Comparison of ENCODE assay signal across 11 mouse cellular contexts in genomic region chr11:103271979-103272378, GRCm38 (mm10). TPM values are rescaled to one million over a fixed set of nuclear protein-coding genes. Genes with fewer than 3 reads are reported as not detected.
DNase-seq lines count a peak whose midpoint lies in the region; ATAC-seq lines count a peak whose summit lies in the region.
"Had no signal": no experiment of that assay in that cellular context is flagged by ENCODE, and none has a peak within 500 bp of the region (broad histone marks: within the 10 kb centered on the region; RNA-seq: fewer than 3 reads in every experiment).

No protein-coding gene starts in this region.

- no peak overlapping the region for H3K27ac ChIP-seq in intestine, embryonic 14.5 days (ENCODE audit: low read depth)
- no peak overlapping the region for H3K27ac ChIP-seq in intestine, embryonic 15.5 days
- H3K27ac ChIP-seq: embryonic facial prominence, embryonic 12.5 days; liver, embryonic 13.5 days had no signal

- peak; percentile 63 for DNase-seq in intestine, embryonic 14.5 days (ENCODE audit: low spot score)
- DNase-seq in ZHBTc4 (ENCODE audit: low read depth, low spot score): peak; percentile 73
- DNase-seq in kidney, postnatal 10 days: peak; percentile 67
- DNase-seq in spleen, postnatal 14 days (ENCODE audit: low spot score in 2 of 2): peak; percentile 34 to 62
- DNase-seq in neural tube, embryonic 10.5 days (ENCODE audit: extremely low spot score, low spot score): no peak
- DNase-seq in right cerebral cortex, postnatal 36 days (ENCODE audit: low spot score in 2 of 2): no peak
- DNase-seq in left cerebral cortex, adult 9 months (ENCODE audit: low spot score in 2 of 2): no peak
- DNase-seq: liver, embryonic 13.5 days had no signal

- no peak for ATAC-seq in intestine, embryonic 14.5 days (replicated peaks; ENCODE audit: low FRiP score, low TSS enrichment, low read depth)
- ATAC-seq in intestine, embryonic 15.5 days: no peak

- H3K4me1 ChIP-seq in intestine, embryonic 14.5 days (replicated peaks; ENCODE audit: control insufficient read depth, insufficient read depth, low read length): peaks cover 9% of the 10 kb centered on the region
- H3K4me1 ChIP-seq in intestine, embryonic 15.5 days (replicated peaks): peaks cover 3% of the 10 kb centered on the region; the same call in 1 of the 2 replicates

- H3K27me3 ChIP-seq in intestine, embryonic 14.5 days (replicated peaks; ENCODE audit: control insufficient read depth, insufficient read depth, low read length): no peaks in the 10 kb centered on the region
- H3K27me3 ChIP-seq in intestine, embryonic 15.5 days (replicated peaks): no peaks in the 10 kb centered on the region
- H3K27me3 ChIP-seq: embryonic facial prominence, embryonic 12.5 days; liver, embryonic 13.5 days had no signal

- no peak overlapping the region for H3K9ac ChIP-seq in intestine, embryonic 14.5 days (ENCODE audit: low read length)
- no peak overlapping the region for H3K9ac ChIP-seq in intestine, embryonic 15.5 days
- H3K9ac ChIP-seq: embryonic facial prominence, embryonic 12.5 days; liver, embryonic 13.5 days had no signal

- H3K4me2 ChIP-seq in intestine, embryonic 14.5 days (ENCODE audit: low read length): no peak overlapping the region
- H3K4me2 ChIP-seq in intestine, embryonic 15.5 days (replicated peaks): no peak overlapping the region
- H3K4me2 ChIP-seq: embryonic facial prominence, embryonic 12.5 days; liver, embryonic 13.5 days had no signal

- 62% methylated on average over 6 of the region's 6 CpGs for WGBS in intestine, embryonic 14.5 days
- 68% methylated on average over 6 of the region's 6 CpGs for WGBS in intestine, embryonic 15.5 days

- H3K36me3 ChIP-seq in intestine, embryonic 14.5 days (ENCODE audit: control insufficient read depth, insufficient read depth, low read length): no peaks in the 10 kb centered on the region
- no peaks in the 10 kb centered on the region for H3K36me3 ChIP-seq in intestine, embryonic 15.5 days
- H3K36me3 ChIP-seq: embryonic facial prominence, embryonic 12.5 days; liver, embryonic 13.5 days had no signal

- H3K9me3 ChIP-seq in intestine, embryonic 14.5 days (ENCODE audit: control insufficient read depth, low read length): no peaks in the 10 kb centered on the region
- no peaks in the 10 kb centered on the region for H3K9me3 ChIP-seq in intestine, embryonic 15.5 days
- H3K9me3 ChIP-seq: embryonic facial prominence, embryonic 12.5 days; liver, embryonic 13.5 days had no signal

- no peak overlapping the region for H3K4me3 ChIP-seq in intestine, embryonic 14.5 days (ENCODE audit: low read depth, low read length)
- no peak overlapping the region for H3K4me3 ChIP-seq in intestine, embryonic 15.5 days (replicated peaks)
- H3K4me3 ChIP-seq: embryonic facial prominence, embryonic 12.5 days; liver, embryonic 13.5 days had no signal

RNA-seq across cellular contexts. Expression of gene Map3k14, which starts 4.7 kb away (rescaled TPM):
- 3.7 and 3.9 TPM in 2 replicates for polyA plus RNA-seq in intestine, embryonic 14.5 days (2014; fragmentation: Nextera tagmentation; extraction: Ambion mirVana)
- polyA plus RNA-seq in intestine, embryonic 15.5 days (2015; fragmentation: Nextera tagmentation; extraction: Ambion mirVana): 2.9 and 3.6 TPM in 2 replicates

RNA-seq across cellular contexts. Expression of gene Spata32, which starts 53.7 kb away (rescaled TPM):
- not detected in 2 replicates for polyA plus RNA-seq in intestine, embryonic 14.5 days (2014; fragmentation: Nextera tagmentation; extraction: Ambion mirVana)
- polyA plus RNA-seq in intestine, embryonic 15.5 days (2015; fragmentation: Nextera tagmentation; extraction: Ambion mirVana): not detected in 2 replicates
- polyA plus RNA-seq: embryonic facial prominence, embryonic 12.5 days; liver, embryonic 13.5 days; stomach, embryonic 16.5 days had no signal

Comparison
In these comparisons a context has a peak if more than half of its experiments do, and no peak if none do; other contexts are left out.
1. DNase-seq: peak in intestine, embryonic 14.5 days (single experiment), ZHBTc4 (single experiment), kidney, postnatal 10 days (single experiment) and spleen, postnatal 14 days (2 of 2); none in neural tube, embryonic 10.5 days (single experiment), right cerebral cortex, postnatal 36 days (0 of 2) and left cerebral cortex, adult 9 months (0 of 2).